Mouse (Mus musculus): ENCODE measurements around the gene Bik. TPM values are rescaled to one million over a fixed set of nuclear protein-coding genes. Genes with fewer than 3 reads are reported as not detected.

Bik gene
- polyA plus RNA-seq, 1 experiment, result 6.5 TPM

- no peak for DNase-seq (ENCODE audit: low read depth)
Measured at GRCm38 (mm10) chr15:83583419-83584156, 56.9 kb downstream of the Bik start.

GRCm38 (mm10) chr15:83584741-83585220, 58.1 kb downstream of the Bik start:
- DNase-seq (ENCODE audit: low read depth), result peak; percentile 92

GRCm38 (mm10) chr15:83590841-83591240, 64.2 kb downstream of the Bik start:
- no peak for DNase-seq (ENCODE audit: low read depth)

- DNase-seq (ENCODE audit: low read depth), result no peak
Measured at GRCm38 (mm10) chr15:83591758-83592157, 65.1 kb downstream of the Bik start.

- no peak for DNase-seq (ENCODE audit: low read depth)
Measured at GRCm38 (mm10) chr15:83592260-83593188, 65.9 kb downstream of the Bik start.

GRCm38 (mm10) chr15:83593189-83593585, 66.5 kb downstream of the Bik start:
- no peak for DNase-seq (ENCODE audit: low read depth)

- no peak for DNase-seq (ENCODE audit: low read depth)
Measured at GRCm38 (mm10) chr15:83593702-83594512, 67.2 kb downstream of the Bik start.

Other genes with a start within 250 kb of the Bik start
- 53.5 and 66.1 TPM in 2 replicates for gene Arfgap3, start 176.6 kb upstream of the Bik start, polyA plus RNA-seq (2012; rRNA removed)
- 39.6 and 42.9 TPM in 2 replicates for gene Pacsin2, start 62.3 kb upstream of the Bik start, polyA plus RNA-seq (2012; rRNA removed)
- gene Ttll1, start 16.0 kb upstream of the Bik start, polyA plus RNA-seq (2012; rRNA removed), result 10.7 and 11.6 TPM in 2 replicates
- gene Tspo, start 36.7 kb downstream of the Bik start, polyA plus RNA-seq (2012; rRNA removed), result 493 and 738 TPM in 2 replicates
- 27.0 and 31.7 TPM in 2 replicates for gene Mcat, start 36.9 kb downstream of the Bik start, polyA plus RNA-seq (2012; rRNA removed)
- gene Ttll12, start 68.3 kb downstream of the Bik start, polyA plus RNA-seq (2012; rRNA removed), result 20.0 and 20.1 TPM in 2 replicates
- gene Scube1, start 198.2 kb downstream of the Bik start, polyA plus RNA-seq (2012; rRNA removed), result 13.9 and 37.2 TPM in 2 replicates